Mouse (Mus musculus): ENCODE data around the gene Snrnp25. TPM values are rescaled to one million over a fixed set of nuclear protein-coding genes. Genes with fewer than 3 reads are reported as not detected.

Gene Snrnp25
- polyA plus RNA-seq, 2 experiments: 46.7 to 52.1 TPM

DNA sequence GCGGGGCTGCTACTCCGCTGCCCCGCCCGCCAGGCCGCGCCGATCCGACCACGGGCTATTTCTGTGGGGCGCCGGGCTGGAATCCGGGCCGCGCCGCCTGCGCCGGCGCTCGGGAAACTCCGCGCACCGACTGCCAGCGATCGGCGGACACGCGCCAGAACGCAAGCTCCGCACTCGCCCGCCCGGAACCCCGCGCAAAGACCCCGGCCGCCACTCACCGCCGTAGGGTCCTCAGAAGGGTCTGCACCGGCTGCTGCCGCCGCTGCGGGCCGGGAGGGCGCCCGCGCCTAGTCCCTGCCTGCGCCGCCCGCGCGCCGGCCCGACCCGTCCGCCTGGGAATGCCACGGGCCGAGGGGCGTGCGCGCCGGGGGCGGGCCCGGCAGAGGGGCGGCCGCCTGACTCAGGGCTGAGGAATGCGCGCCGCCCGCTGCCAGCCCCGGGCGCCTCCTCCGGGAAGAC lies 16.8 kb downstream of the Snrnp25 start, which contains the start of gene Rhbdf1:
Rhbdf1 (minus strand) TSS at position 350 of the 459 bp plus-strand sequence.
- TF ChIP-seq POLR2A (IDR thresholded peaks at IDR 0.05; ENCODE audit: borderline replicate concordance, extremely low read depth, insufficient read depth, insufficient read length): 0 out of 2 replicates have a peak, but pooled peaks have one; percentile 65
- Histone ChIP-seq H3K27ac (replicated peaks; ENCODE audit: low read depth, low read length) (peak within 1 kb of the TSS; percentile 92), H3K27me3 (ENCODE audit: control insufficient read depth, insufficient read depth, low read length) (no peaks in the 10 kb centered on the region), H3K4me1 (ENCODE audit: control insufficient read depth, insufficient read depth, low read length) (peaks cover 57% of the 10 kb centered on the region), H3K36me3 (ENCODE audit: control insufficient read depth, insufficient read depth, low read length) (no peaks in the 10 kb centered on the region), H3K9ac (ENCODE audit: low read depth, low read length, severe bottlenecking) (peak within 1 kb of the TSS; percentile 95), H3K4me2 (replicated peaks; ENCODE audit: low read depth, low read length, severe bottlenecking) (peak within 1 kb of the TSS; percentile 85), H3K4me3 (replicated peaks; ENCODE audit: low read length) (peak within 1 kb of the TSS; percentile 95), H3K9me3 (ENCODE audit: control insufficient read depth, low read length) (no peaks in the 10 kb centered on the region)
- under 1% methylated on average over 24 of the region's 72 CpGs for WGBS
- ATAC-seq (ENCODE audit: low FRiP score, low read depth): peak; percentile 68
- peak; percentile 60 for DNase-seq (ENCODE audit: low spot score)

- WGBS: 11% methylated on average over 21 of the region's 21 CpGs
- H3K9ac ChIP-seq (ENCODE audit: low read depth, low read length, severe bottlenecking): peak overlapping the region; percentile 95
- peak overlapping the region; percentile 95 for H3K4me3 ChIP-seq (replicated peaks; ENCODE audit: low read length)
- no peaks in the 10 kb centered on the region for H3K9me3 ChIP-seq (ENCODE audit: control insufficient read depth, low read length)
- H3K27me3 ChIP-seq (ENCODE audit: control insufficient read depth, insufficient read depth, low read length): no peaks in the 10 kb centered on the region
- TF ChIP-seq POLR2A (IDR thresholded peaks at IDR 0.05; ENCODE audit: borderline replicate concordance, extremely low read depth, insufficient read depth, insufficient read length): no peak
- peak overlapping the region; percentile 85 for H3K4me2 ChIP-seq (replicated peaks; ENCODE audit: low read depth, low read length, severe bottlenecking)
- DNase-seq (ENCODE audit: low spot score): peak; percentile 16
- no peak for ATAC-seq (ENCODE audit: low FRiP score, low read depth)
- no peak overlapping the region for H3K27ac ChIP-seq (replicated peaks; ENCODE audit: low read depth, low read length)
- no peaks in the 10 kb centered on the region for H3K36me3 ChIP-seq (ENCODE audit: control insufficient read depth, insufficient read depth, low read length)
- peaks cover 63% of the 10 kb centered on the region for H3K4me1 ChIP-seq (ENCODE audit: control insufficient read depth, insufficient read depth, low read length)
Observed at GRCm38 (mm10) chr11:32222570-32223194, 17.5 kb downstream of the Snrnp25 start.

- Histone ChIP-seq H3K9ac (ENCODE audit: low read depth, low read length, severe bottlenecking) (no peak overlapping the region), H3K27ac (replicated peaks; ENCODE audit: low read depth, low read length) (no peak overlapping the region), H3K36me3 (ENCODE audit: control insufficient read depth, insufficient read depth, low read length) (no peaks in the 10 kb centered on the region), H3K4me3 (replicated peaks; ENCODE audit: low read length) (no peak overlapping the region), H3K4me2 (replicated peaks; ENCODE audit: low read depth, low read length, severe bottlenecking) (no peak overlapping the region), H3K9me3 (ENCODE audit: control insufficient read depth, low read length) (no peaks in the 10 kb centered on the region), H3K4me1 (ENCODE audit: control insufficient read depth, insufficient read depth, low read length) (peaks cover 59% of the 10 kb centered on the region), H3K27me3 (ENCODE audit: control insufficient read depth, insufficient read depth, low read length) (no peaks in the 10 kb centered on the region)
- no peak for ATAC-seq (ENCODE audit: low FRiP score, low read depth)
- no peak for TF ChIP-seq POLR2A (IDR thresholded peaks at IDR 0.05; ENCODE audit: borderline replicate concordance, extremely low read depth, insufficient read depth, insufficient read length)
- no peak for DNase-seq (ENCODE audit: low spot score)
- WGBS: 73% methylated on average over 4 of the region's 4 CpGs
Observed at GRCm38 (mm10) chr11:32223297-32223967, 18.2 kb downstream of the Snrnp25 start.

DNA sequence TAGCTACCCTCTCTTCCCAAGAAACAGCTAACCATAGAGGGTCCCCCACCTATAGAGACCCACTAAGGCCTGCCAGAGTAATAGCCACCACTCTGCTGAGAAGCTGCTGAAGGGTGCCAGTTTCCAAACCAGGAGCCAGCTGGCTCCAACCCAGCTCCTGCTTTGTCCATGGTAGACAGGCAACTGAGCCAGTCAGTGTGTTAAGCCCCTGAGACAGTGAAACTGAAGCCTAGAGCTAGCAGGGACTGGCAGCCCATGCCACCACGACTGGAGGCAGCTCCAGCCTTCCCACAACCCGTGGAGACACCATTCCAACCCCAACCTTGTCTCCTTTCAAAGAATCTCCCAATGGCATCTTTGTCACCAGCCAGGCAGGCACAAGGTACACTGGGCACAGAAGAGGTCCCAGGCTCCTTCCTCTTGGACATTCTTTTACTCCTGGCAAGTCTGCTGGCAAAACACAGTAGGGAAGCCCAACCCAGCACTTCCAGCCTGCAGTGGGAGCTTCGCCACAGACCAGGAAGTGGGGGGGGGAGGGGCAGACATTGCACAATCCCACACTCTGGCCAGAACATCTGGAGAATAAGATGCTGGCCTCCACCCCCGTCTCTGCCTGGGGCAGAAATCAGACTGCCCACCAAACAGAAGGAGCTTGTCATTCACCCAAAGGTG lies 19.4 kb downstream of the Snrnp25 start:
- peaks cover 9% of the 10 kb centered on the region for H3K36me3 ChIP-seq (ENCODE audit: control insufficient read depth, insufficient read depth, low read length)
- no peak overlapping the region for H3K9ac ChIP-seq (ENCODE audit: low read depth, low read length, severe bottlenecking)
- H3K4me1 ChIP-seq (ENCODE audit: control insufficient read depth, insufficient read depth, low read length): peaks cover 53% of the 10 kb centered on the region
- H3K9me3 ChIP-seq (ENCODE audit: control insufficient read depth, low read length): no peaks in the 10 kb centered on the region
- 11% methylated on average over 4 of the region's 4 CpGs for WGBS
- H3K27ac ChIP-seq (replicated peaks; ENCODE audit: low read depth, low read length): peak overlapping the region; percentile 88
- DNase-seq (ENCODE audit: low spot score) (peak; percentile 74), ATAC-seq (ENCODE audit: low FRiP score, low read depth) (0 out of 2 replicates have a peak, but pooled peaks have one; percentile 23)
- no peak overlapping the region for H3K4me3 ChIP-seq (replicated peaks; ENCODE audit: low read length)
- no peak for TF ChIP-seq POLR2A (IDR thresholded peaks at IDR 0.05; ENCODE audit: borderline replicate concordance, extremely low read depth, insufficient read depth, insufficient read length)
- no peaks in the 10 kb centered on the region for H3K27me3 ChIP-seq (ENCODE audit: control insufficient read depth, insufficient read depth, low read length)
- H3K4me2 ChIP-seq (replicated peaks; ENCODE audit: low read depth, low read length, severe bottlenecking): no peak overlapping the region

All from limb, embryonic 14.5 days (tissue).